Mouse (Mus musculus) frontal cortex, adult (tissue): ENCODE measurements at regions not wholly inside any gene's neighbourhood (a gene's known extent, or its start where the extent isn't known, plus 50 kb on each side); places are given as distances from the start of the nearest gene placed in this dataset.

Experiments used
- ATAC-seq: cut with Nextera tagmentation; 2 replicates; pipeline ENCODE4 v1.9.2; 2017; ENCODE audit warnings: mild to moderate bottlenecking, moderate library complexity, mixed read lengths; ENCODE audit not compliant: low TSS enrichment

- ATAC-seq = no peak
Measured at GRCm38 (mm10) chr11:33061570-33061969, 85.6 kb downstream of the Fgf18 start.

- ATAC-seq = no peak
Measured at GRCm38 (mm10) chr11:33060352-33060751, 86.8 kb downstream of the Fgf18 start.

- ATAC-seq = no peak
Measured at GRCm38 (mm10) chr11:33050216-33050615, 97.0 kb downstream of the Fgf18 start.

- no peak for ATAC-seq
Measured at GRCm38 (mm10) chr11:33039854-33040792, 107.1 kb downstream of the Fgf18 start.

GRCm38 (mm10) chr11:33036367-33036766 lies 110.8 kb downstream of the Fgf18 start:
- ATAC-seq = no peak

- no peak; the same call in 1 of the 2 replicates for ATAC-seq
Measured at GRCm38 (mm10) chr11:33028920-33029319, 118.3 kb downstream of the Fgf18 start.

- ATAC-seq = no peak
Measured at GRCm38 (mm10) chr11:33027121-33027520, 120.1 kb downstream of the Fgf18 start.

- ATAC-seq = no peak
Measured at GRCm38 (mm10) chr11:33013229-33014185, 133.7 kb downstream of the Fgf18 start.

GRCm38 (mm10) chr11:33012384-33013160 lies 134.6 kb downstream of the Fgf18 start:
- ATAC-seq = peak; percentile 72

GRCm38 (mm10) chr11:33008611-33009010 lies 138.6 kb downstream of the Fgf18 start:
- ATAC-seq = no peak

- no peak for ATAC-seq
Measured at GRCm38 (mm10) chr11:33007826-33008530, 139.2 kb downstream of the Fgf18 start.

- no peak for ATAC-seq
Measured at GRCm38 (mm10) chr11:33007366-33007765, 139.8 kb downstream of the Fgf18 start.

- ATAC-seq = no peak
Measured at GRCm38 (mm10) chr11:33005183-33005582, 142.0 kb downstream of the Fgf18 start.

- ATAC-seq = no peak
Measured at GRCm38 (mm10) chr11:33004603-33005002, 142.6 kb downstream of the Fgf18 start.

- ATAC-seq = 0 out of 2 replicates have a peak, but pooled peaks have one; percentile 9
Measured at GRCm38 (mm10) chr11:32999684-33000255, 147.4 kb downstream of the Fgf18 start.

- peak; percentile 97 for ATAC-seq
Measured at GRCm38 (mm10) chr11:32998687-32999605, 148.3 kb downstream of the Fgf18 start.

GRCm38 (mm10) chr11:32994391-32994790 lies 152.8 kb downstream of the Fgf18 start:
- ATAC-seq = no peak

- ATAC-seq = peak; percentile 62
Measured at GRCm38 (mm10) chr11:32993439-32993838, 153.8 kb downstream of the Fgf18 start.

- ATAC-seq = no peak
Measured at GRCm38 (mm10) chr11:32991036-32991616, 156.1 kb downstream of the Fgf18 start.
